Mouse (Mus musculus): ENCODE results near the gene Ms4a10. TPM values are rescaled to one million over a fixed set of nuclear protein-coding genes. Genes with fewer than 3 reads are reported as not detected.

The Ms4a10 gene
- polyA plus RNA-seq, 1 experiment: 0.06 TPM

DNA sequence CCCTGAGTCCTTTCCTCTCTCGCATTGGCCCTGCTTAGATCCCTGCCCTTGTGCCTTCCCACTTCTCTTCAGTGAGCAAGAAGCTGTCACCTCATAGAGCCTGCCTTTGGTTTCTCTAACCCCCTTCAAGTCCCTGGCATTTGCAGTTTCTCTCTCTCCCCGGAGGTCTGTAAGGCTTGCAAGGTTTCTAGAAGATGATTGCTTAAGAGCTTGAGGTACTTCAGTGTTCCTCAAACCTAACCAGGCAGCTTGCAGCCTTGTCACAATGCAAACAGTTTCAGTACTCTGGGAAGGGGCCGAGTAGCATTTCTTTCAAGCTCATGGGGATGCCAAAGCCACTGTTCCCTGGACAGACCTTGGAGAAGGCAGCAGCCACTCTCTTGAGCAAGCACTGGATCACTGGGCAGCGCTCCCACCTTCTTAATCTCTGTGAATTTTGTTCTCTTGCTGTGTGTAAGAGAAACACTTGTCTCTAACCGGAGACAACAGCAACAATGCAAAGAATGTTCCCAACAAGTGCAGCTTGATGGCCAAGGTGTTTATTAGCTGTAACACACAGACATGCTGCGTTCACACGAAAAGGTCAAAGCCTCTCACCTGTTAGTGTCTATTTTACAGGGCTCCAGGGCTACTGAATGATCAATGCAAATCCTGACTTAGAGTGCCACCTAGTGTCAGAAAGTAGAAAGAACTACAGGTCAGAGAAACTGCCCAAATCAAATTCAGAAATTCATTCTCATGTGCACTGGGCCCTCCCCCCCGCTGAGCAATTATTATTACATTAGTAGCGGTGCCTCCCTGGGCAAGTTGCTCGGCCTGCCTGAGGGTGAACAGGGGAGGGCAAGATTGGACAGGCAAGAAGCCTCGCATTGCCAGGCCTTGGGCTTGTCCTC is 15.1 kb downstream of the Ms4a10 start:
- DNase-seq (ENCODE audit: low spot score): no peak

DNA sequence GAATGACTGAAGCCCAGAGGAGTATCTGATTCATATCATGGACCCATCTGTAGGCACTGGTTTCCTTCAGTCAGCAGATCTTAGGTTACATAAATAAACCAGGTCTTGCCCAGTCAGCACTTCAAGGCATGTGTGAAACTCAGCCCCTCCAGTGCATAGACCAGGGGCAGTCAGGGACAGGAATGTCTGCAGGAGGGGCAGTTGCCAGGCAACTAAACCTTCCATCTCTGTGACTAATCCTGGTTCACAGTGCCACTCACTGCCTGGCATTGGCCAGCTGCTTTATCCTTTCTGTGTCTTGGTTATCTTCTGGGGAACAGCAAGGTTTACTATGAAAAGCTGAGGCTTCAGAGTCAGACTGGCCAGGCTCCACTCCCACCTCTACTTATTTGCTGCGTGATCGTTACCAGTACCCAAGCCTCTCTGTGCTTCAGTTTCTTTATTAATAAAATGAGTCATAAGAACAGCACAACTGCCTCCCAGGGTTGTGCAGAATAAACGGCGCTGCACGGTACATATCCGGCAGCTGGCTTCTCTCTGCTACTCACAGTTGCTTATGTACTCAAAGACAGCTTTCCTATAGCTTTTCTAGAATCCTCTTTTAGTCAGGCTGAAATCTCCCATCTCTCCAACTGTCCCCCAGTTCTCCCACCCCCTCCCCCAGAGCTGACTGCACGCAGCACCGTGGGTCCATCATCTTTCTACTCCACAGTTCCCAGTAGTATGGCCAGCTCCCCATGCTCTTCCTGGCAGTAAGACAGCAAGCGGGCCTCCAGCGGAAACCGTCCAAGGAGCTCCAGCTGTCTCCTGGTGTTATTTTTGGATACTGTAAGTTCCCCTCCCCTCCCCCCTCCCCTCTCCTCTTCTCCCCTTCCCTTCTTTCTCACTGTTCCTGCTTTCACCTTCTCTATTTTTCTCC is 22.2 kb downstream of the Ms4a10 start:
- no peak for DNase-seq (ENCODE audit: low spot score)

DNA sequence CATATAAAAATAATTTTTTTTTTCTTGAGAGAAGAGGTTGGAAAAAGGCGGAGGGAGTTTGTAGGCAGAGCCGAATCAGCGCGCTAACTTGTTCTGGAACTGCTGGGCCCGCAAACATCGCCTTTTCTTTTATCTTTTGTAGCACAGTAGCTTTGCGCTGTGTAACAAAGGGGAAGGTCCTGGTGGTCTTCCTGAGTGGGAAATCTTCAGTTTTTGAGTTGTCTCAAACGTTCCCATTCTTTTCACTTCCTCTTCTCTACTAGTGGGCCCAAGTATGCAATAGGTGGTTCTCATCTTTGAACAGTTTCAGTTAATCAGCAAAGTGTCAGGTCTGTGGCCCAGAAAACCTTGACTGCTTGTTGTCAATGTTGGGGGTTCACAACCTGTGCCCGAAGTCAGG is 24.9 kb downstream of the Ms4a10 start:
- DNase-seq (ENCODE audit: low spot score): no peak

DNA sequence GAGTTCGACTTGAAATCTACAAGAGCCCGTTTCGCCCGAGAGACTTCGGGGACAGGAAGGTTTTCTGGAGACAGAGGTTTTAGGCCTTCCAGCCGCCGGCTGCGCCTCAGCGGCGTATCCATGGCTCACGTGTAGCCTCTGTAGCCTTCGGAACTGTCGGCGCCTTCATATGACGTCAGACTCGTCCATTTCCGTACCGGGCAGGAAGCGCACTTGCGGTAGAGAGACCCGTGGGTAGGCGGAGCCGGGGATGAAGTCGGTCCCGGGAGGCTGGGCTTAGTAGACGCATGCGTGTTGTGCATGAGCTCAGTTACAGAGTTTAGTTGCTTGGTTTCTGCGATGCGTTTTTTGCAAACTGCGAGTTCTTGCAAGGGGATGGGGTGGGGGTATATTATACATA is 25.4 kb downstream of the Ms4a10 start, which contains the start of gene Ccdc86:
Ccdc86 (minus strand) TSS at position 155 of the 400 bp plus-strand sequence.
- DNase-seq (ENCODE audit: low spot score): peak; percentile 86

DNA sequence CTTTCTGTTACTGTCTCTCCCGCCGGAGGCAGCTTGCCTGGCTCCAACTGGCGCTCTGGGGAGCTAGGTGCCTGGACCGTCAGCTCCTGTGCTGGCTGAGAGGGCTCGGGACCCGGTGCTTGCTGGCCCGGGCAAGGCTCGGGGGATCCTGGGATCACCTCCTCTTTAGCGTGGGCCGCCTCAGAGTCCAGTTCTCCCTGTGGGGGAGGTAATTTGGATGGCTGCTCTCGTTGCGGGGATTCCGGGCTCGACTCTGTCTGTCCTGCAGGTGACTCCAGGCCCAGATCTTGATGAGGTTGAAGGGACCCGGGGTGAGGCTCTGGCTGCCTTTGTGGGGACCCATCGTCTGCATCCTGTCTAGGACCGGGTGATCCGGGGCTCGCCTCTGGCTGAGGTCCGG is 26.1 kb downstream of the Ms4a10 start:
- DNase-seq (ENCODE audit: low spot score): no peak

DNA sequence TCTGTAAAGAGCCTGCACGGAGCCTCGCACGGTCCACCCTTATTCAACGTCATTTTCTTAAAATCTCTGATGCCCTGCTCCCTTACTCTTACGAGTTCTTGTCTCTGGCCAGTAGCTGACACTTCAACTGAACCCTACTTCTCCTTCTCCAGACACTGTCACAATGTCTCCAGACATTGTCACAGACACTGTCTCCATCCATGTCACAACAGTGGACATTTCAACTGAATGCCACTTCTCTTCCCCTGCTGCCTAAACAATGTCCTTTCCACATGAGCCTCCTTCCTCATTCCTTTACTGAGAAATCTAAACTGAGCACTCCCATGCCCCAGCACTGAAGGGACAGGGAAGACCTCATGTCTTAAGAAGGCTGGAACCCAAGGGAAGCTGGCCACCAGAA is 27.3 kb downstream of the Ms4a10 start:
- no peak for DNase-seq (ENCODE audit: low spot score)

DNA sequence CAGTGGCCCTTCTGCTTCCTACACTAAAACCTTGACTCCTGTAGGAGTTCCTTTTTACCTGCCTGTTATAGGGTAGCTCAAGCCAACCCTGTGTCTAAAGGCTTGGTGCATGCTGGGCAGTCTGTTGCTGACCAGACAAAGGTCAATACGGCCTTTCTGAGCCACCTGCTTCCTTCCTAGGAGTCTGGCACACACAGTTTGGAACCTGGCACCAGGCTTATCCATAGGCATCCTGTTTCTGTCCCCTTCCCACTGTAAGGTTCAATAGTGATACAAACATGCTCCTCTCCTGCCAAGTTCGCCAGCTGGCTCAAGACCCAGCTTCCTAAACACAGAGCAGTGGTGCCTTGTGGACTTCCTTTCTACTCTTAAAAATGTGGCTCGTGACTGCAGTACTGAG is 28.0 kb downstream of the Ms4a10 start:
- no peak for DNase-seq (ENCODE audit: low spot score)

DNA sequence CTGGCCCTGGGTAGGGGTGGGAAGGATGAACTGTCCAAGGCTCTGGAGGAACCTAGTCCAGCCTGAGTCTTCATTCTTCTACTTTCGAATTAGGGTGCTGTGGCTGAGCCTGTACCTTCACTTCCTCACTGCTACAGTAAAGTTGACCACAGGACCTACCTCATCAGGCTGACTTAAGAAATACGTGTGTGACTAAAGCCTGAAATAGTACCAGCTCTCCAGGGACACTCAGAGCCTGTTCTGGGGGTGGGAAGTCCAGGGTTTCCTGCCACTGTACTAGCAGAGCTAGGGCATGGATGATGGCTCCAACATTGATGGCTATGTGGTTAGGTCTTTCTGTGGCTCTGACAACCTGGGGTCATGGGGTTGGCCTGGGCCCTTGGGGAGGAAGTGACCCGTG is 30.5 kb downstream of the Ms4a10 start:
- DNase-seq (ENCODE audit: low spot score): no peak

DNA sequence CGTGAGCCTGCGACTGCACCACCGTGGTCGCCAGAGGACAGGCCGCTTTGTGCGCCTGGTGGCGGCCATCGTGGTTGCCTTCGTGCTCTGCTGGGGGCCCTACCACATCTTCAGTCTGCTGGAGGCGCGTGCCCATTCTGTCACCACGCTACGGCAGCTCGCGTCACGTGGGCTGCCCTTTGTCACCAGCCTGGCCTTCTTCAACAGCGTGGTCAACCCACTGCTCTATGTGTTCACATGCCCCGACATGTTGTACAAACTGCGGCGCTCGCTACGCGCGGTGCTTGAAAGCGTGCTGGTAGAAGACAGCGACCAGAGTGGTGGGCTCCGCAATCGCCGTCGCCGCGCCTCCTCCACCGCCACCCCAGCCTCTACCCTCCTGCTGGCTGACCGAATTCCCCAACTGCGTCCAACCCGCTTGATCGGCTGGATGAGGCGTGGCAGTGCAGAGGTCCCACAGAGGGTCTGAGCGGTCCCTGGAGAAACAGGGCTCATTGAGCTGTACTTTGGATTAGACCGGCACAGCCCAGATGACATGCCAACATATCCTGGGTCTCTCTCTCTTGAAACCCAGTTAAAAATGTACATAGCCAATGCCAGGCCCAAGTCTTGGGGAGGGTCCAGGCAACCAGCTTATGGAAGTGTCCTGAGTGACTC is 33.5 kb downstream of the Ms4a10 start:
- DNase-seq (ENCODE audit: low spot score): no peak

DNA sequence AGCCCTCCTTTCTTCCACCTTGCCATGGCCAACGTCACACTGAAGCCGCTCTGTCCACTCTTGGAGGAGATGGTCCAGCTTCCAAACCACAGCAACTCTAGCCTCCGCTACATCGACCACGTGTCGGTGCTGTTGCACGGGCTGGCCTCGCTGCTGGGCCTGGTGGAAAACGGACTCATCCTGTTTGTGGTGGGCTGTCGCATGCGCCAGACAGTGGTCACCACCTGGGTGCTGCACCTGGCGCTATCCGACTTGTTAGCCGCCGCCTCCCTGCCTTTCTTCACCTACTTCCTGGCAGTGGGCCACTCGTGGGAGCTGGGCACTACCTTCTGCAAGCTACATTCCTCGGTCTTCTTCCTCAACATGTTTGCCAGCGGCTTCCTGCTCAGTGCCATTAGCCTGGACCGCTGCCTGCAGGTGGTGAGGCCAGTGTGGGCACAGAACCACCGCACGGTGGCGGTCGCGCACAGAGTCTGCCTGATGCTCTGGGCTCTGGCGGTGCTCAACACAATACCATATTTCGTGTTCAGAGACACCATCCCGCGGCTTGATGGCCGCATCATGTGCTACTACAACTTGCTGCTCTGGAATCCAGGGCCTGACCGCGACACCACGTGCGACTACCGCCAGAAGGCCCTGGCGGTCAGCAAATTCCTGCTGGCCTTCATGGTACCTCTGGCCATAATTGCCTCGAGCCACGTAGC is 34.2 kb downstream of the Ms4a10 start:
- DNase-seq (ENCODE audit: low spot score): peak; percentile 47

DNA sequence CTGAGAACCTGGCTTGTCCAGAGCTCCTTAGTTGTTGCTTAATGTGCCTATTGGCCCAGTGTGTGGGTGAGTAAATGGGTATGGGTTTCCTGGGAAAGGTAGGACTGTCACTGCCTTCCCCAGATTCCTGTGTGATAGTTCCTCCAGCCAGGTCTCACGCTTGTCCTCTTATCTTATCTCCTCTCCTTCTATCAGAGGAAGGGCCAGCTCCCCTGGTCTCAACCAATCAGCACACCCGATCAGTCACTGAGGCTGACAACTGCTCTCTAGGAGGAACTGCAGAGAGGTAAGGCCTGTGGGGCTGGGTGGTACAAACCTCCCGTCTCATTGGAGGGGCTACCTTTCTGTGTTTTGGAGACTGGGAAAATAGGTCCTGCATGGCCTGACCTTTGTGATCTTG is 35.7 kb downstream of the Ms4a10 start:
- DNase-seq (ENCODE audit: low spot score): no peak

DNA sequence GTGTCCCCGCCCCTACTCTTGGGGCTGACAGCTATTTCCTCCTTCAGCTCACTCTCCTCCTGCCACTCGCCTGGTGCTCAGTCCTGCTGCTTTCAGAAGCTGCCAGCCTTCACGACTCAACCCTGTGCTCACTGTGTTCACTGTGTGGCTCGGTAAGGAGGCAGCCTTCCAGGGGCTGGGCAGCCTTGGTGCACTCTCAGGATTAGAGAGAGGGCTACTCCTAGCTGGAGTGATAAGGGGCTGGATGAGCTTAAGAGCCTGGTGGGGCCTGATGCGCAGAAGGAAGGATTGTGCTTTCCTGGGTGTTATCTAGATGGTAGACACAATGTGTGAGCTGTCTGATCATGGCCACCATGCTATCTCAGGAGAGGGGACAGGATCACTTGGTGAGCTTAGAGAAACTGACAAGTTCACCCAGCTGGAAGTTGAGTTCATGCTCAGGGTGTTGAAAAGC is 37.3 kb downstream of the Ms4a10 start, which contains the start of gene Ptgdr2:
Ptgdr2 (plus strand) TSS at position 51 of the 454 bp plus-strand sequence.
- DNase-seq (ENCODE audit: low spot score): no peak

DNA sequence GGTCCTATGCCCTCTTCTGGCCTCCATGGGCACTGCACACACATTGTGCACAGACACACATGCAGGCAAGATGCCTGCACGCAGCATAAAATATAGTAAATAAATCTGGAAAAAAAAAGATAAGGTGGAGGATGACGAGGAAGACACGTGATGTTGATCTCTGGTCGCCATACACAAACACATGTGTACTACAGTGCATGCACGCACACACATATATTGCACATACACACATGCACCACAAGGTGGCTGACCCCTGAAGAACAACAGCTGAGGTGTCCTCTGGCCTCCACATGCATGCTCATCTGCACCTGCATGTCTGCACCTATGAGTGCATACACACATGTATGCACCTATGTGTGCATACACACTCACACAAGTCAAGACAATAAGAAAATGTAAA is 38.4 kb downstream of the Ms4a10 start:
- no peak for DNase-seq (ENCODE audit: low spot score)

DNA sequence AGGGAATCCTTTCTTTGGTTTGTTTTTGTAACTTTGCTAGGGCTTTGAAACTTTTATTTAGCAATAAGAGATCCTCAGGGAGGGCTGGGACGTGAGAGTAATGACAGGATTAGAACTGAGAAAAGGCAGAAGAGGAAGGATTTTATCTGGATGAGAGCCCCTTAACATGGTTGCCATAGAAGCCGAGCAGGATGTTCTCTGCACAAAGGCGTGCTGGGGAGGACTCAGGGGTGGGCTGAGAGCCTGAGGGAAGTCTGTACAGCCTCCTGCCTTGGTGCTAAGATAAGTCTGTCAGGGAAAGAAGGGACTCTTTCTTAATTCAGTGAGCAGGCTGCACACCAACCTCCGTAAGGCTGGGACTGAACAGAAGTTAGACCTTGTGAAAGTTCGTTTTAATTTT is 39.4 kb downstream of the Ms4a10 start:
- DNase-seq (ENCODE audit: low spot score): no peak

DNA sequence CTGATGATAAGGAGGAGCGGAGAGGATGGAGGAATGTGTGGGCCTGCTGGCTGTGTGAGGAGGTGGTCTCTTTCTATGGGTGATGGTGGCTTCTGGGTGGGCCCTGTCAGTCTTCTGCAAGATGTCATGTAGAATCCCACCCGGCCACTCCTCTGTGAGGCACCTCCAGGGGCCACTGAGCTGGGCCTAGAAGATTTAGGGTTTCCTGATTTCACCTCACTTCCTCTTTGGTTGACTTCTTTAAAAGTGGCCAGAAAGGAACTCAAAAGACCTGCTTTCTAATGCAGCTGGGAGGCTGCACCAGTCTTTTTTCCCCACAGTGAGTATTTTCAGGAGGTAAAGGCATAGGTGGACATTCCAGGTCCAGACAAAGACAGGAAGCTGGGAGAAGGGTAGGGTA is 43.8 kb downstream of the Ms4a10 start:
- DNase-seq (ENCODE audit: low spot score): no peak

DNA sequence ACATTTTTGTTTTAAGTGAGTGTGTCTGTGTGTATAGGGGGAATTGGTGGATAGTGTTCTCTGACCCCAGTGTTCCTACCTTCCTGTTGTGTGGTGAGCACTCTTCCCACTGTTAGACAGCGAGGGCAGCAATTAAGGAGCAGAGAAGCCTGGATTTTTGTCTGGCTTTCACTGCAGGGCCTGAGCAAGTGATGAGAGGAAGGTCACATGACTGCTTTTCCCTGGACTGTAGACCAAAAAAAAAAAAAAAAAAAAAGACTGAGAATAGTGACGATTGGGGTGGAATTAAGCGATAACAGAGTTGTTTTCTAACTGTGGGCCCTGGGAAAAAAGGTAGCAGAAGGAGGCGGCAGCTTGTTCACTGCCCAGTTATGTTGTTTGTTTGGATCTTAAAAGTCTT is 47.8 kb downstream of the Ms4a10 start:
- no peak for DNase-seq (ENCODE audit: low spot score)

DNA sequence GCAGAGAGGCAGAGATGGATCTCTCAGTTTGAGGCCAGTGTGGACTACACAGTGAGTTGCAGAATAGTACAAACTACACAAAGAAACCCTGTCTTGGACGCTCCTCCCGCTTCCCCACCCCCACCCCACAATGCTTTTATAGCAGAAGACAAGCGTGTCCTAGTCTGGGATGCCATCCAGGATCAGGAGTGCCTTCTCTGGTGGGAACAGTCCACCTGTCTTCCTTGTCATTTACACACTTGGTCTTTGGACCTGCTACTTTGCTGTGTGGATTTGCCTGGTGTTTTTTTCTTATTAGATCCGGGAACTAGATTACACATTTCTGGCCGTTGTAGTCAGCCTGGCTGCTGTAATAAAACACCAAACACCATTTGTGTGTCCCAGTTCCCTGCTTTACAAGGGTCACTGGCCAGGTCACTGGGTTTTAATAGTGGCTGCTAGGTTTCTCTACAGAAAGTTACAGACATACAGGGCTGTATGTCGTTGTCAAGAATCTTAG is 48.3 kb downstream of the Ms4a10 start:
- DNase-seq (ENCODE audit: low spot score): no peak

DNA sequence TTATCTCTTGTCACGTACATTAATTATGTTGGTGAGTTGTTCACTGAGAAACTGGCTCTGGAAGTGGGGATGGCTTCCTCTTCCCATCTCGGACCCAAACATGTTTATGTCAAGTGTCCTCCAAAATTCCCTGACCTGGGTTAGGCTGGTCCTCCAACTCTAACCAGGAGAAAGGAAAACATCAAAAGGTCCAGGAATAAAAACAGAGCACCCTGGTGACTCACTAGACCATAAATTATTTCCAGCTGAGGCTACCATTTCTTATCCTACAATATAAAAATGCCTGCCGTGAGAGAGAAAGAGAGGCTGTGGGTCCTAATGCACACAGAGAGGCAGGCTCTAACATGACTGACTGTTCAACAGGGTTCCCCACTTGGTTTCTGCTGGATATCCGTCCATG is 50.2 kb downstream of the Ms4a10 start:
- no peak for DNase-seq (ENCODE audit: low spot score)

DNA sequence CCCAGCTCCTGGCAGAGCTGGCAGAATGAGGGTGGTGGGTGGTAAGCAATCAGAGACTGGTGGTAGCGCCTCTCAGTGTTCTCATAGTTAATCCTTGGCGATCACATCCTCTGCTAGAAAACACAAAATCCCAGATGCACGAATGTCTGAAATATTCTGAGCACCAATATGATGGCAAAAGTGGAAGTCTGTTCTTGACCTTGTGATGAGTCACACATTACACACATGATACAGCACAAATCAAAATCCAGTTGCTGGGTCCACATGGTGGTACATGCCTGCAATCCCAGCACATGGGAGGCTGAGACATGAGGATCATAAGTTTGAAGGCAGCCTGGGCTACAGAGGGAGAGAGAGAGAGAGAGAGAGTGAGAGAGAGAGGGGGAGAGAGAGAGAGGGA is 53.4 kb downstream of the Ms4a10 start:
- DNase-seq (ENCODE audit: low spot score): no peak

DNA sequence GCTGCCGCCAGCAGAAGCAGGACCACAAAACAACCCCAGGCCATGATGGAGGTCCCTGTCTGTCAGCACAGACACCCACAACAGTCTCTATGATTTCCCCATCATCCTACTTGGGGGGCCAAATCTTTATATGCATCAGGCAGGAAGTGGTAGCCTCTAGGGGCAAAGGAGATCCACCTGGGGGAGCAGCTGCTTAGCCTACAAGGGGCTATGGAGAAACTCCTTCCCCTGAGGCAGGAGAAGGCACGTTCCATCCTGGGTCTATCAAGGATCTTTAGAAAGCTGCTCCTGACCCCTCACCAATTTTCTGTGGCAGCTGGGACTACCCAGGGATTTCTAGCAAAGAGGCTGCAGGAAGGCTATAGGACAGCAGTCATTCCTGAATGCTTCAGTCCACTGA is 53.9 kb downstream of the Ms4a10 start, which contains the start of gene Zp1:
Zp1 (minus strand) TSS at position 101 of the 400 bp plus-strand sequence.
- DNase-seq (ENCODE audit: low spot score): no peak
